Mouse (Mus musculus) forebrain, embryonic 15.5 days (tissue): Measurements from ENCODE around the gene Olfr523. TPM values are rescaled to one million over a fixed set of nuclear protein-coding genes. Genes with fewer than 3 reads are reported as not detected.
"Not testable (repeated sequence)": the region's sequence is repeated elsewhere in the genome, so short reads cannot be mapped to it uniquely, and the experiment has no call there.

Experiments
- ATAC-seq: fragments of 200-750 bp; cut with Nextera tagmentation; replicated peaks from 2 replicates; pipeline ENCODE4 v1.8.0; 2017; ENCODE audit warnings: mild to moderate bottlenecking, moderate TSS enrichment, moderate library complexity
- H3K27ac ChIP-seq: fragments of 300-500 bp; sonication (generic); replicated peaks from 2 replicates; pipeline ENCODE4 v1.5.1; 2015; ENCODE audit warnings: mild to moderate bottlenecking, inconsistent platforms
- H3K27me3 ChIP-seq: fragments of 300-500 bp; sonication (generic); 2 replicates; pipeline ENCODE4 v1.6.1; 2015; ENCODE audit warnings: inconsistent platforms
- H3K36me3 ChIP-seq: fragments of 300-500 bp; sonication (generic); 2 replicates; pipeline ENCODE4 v1.6.1; 2015; ENCODE audit warnings: mild to moderate bottlenecking, inconsistent platforms
- H3K4me1 ChIP-seq: fragments of 300-500 bp; sonication (generic); 2 replicates; pipeline ENCODE4 v1.6.1; 2015; ENCODE audit warnings: inconsistent platforms
- H3K4me2 ChIP-seq: fragments of 300-500 bp; sonication (generic); replicated peaks from 2 replicates; pipeline ENCODE4 v1.6.1; 2015; ENCODE audit warnings: mild to moderate bottlenecking, inconsistent platforms
- H3K4me3 ChIP-seq: fragments of 300-500 bp; sonication (generic); 2 replicates; pipeline ENCODE4 v1.5.1; 2015; ENCODE audit warnings: mild to moderate bottlenecking, inconsistent platforms
- H3K9ac ChIP-seq: fragments of 300-500 bp; sonication (generic); replicated peaks from 2 replicates; pipeline ENCODE4 v1.6.1; 2015; ENCODE audit warnings: mild to moderate bottlenecking, inconsistent platforms
- H3K9me3 ChIP-seq: fragments of 300-500 bp; sonication (generic); 2 replicates; pipeline ENCODE4 v1.6.1; 2016; ENCODE audit warnings: inconsistent platforms
- WGBS: fragments of 180-500 bp; shearing (Covaris S2); methylation state at CpG from one replicate; pipeline ENCODE4 v1.1.7; 2015; ENCODE audit warnings: mixed read lengths; 5-methylcytosine and 5-hydroxymethylcytosine counted together
- polyA plus RNA-seq: library from polyadenylated mRNA; unstranded; fragments of >200 nt; fragmentation: Nextera tagmentation; extraction: Ambion mirVana; gene quantifications from 2 replicates; pipeline ENCODE4 v1.2.1, GENCODE M21; 2015

Olfr523 gene
- not detected in 2 replicates for polyA plus RNA-seq

DNA sequence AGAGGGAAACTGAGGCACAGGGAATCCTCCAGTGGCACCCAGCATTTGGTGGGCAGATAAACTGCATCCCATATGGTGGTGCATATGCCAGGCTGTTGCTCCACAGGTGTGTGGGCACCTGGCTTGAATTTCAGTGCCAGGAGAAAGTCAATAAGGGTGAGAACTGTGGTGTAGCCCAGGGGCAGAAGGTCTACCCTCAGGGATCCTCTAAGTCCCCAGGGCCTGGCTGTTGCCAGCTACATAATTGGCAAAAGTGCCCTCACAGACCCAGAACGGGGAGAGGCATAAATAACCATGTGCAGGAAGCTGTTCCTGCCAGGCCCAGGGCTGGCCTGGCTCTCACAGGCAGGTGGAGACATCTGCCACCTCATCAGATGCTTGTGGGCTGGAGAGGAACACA lies at the start of gene Olfr523:
Olfr523 (plus strand) TSS at position 282 of the 400 bp plus-strand sequence.
- 50% methylated on average over 1 of the region's 1 CpGs for WGBS
- ATAC-seq = no peak
- Histone ChIP-seq H3K9ac (no peak within 1 kb of the TSS), H3K4me3 (no peak within 1 kb of the TSS), H3K27ac (no peak within 1 kb of the TSS), H3K4me1 (no peaks in the 10 kb centered on the region), H3K27me3 (no peaks in the 10 kb centered on the region), H3K4me2 (no peak within 1 kb of the TSS), H3K36me3 (no peaks in the 10 kb centered on the region), H3K9me3 (no peaks in the 10 kb centered on the region)

DNA sequence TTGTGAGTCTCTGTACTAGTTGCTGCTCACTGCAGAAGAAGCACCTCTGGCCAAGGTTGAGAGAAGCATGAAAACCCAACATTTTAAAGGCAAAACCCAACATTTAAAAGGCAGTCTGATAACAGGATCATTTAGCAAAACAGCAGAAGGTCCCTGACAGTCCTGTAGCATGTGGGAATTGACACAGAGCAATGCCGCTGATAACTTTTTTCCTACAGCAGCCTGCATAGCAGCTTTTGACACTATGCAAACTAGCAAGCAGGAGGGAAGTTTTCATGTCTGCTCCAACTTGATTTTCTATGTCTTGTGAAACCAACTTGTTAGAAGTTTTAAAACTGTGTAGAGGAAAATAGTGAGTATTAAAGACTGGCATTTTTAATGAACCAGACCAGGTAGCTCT lies 48.6 kb upstream of the Olfr523 start:
- no peak for ATAC-seq
- Histone ChIP-seq H3K9ac (no peak overlapping the region), H3K4me3 (no peak overlapping the region), H3K36me3 (no peaks in the 10 kb centered on the region), H3K27me3 (no peaks in the 10 kb centered on the region), H3K4me1 (peaks cover 9% of the 10 kb centered on the region; the same call in 1 of the 2 replicates), H3K9me3 (no peaks in the 10 kb centered on the region), H3K4me2 (no peak overlapping the region), H3K27ac (no peak overlapping the region)
- 97% methylated on average over 1 of the region's 1 CpGs for WGBS

DNA sequence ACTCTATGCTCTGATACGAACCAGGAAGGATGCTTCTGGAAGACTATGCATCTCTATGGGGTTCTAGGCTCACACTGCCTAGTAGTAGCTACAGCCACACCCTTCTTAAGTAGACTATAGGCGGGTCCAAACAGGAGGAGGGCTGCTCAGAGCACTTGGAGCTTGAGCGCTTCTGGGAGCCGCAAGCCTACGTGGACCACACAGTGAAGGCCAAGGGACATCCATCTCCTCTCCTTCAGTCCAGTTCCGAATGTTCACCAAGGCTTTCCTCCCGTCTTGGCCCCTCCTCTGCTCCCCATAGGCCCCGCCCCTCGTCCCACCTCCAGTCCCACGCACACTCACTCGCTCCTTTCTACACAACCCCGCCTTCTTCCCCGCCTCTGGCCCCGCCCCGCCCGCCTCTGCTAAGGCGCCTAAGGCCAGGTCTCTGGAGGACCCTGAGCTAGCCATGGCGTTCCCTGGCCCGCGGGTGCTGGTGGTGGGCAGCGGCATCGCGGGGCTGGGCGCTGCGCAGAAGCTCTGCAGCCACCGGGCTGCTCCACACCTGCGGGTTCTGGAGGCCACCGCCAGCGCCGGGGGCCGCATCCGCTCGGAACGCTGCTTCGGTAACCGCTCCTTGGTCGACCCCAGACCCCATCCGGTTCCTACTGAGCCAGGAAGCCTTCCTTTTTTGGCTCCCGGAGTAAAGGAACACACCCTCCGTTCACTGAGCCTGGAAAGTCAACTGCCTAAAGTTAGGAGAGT lies 47.6 kb upstream of the Olfr523 start:
- H3K4me1 ChIP-seq = peaks cover 9% of the 10 kb centered on the region; the same call in 1 of the 2 replicates
- H3K4me2 ChIP-seq = peak overlapping the region; percentile 94
- no peaks in the 10 kb centered on the region for H3K36me3 ChIP-seq
- peak overlapping the region; percentile 83 for H3K9ac ChIP-seq
- H3K4me3 ChIP-seq = peak overlapping the region; percentile 91
- 2% methylated on average over 40 of the region's 40 CpGs for WGBS
- no peaks in the 10 kb centered on the region for H3K9me3 ChIP-seq
- peak; percentile 97 for ATAC-seq
- H3K27me3 ChIP-seq = no peaks in the 10 kb centered on the region
- H3K27ac ChIP-seq = no peak overlapping the region

DNA sequence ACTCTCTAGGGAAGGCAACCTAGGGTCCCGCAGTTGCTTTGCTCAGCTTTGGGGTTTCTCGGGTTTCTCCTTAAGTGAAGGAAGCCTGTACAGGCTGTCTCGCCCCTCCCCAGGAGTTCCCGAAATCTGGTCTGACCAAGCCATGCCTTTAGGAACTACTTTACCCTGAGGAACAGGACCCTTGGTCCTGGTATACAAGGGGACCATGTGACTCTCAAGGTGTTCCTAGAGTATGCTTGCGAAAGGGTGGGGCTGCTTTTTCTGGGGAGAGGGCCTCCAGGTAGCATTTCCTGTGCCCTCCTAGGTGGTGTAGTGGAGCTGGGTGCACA lies 47.0 kb upstream of the Olfr523 start:
- Histone ChIP-seq H3K9me3 (no peaks in the 10 kb centered on the region), H3K4me3 (peak overlapping the region; percentile 91), H3K9ac (peak overlapping the region; percentile 83), H3K4me1 (peaks cover 9% of the 10 kb centered on the region; the same call in 1 of the 2 replicates), H3K4me2 (peak overlapping the region; percentile 94), H3K36me3 (no peaks in the 10 kb centered on the region), H3K27me3 (no peaks in the 10 kb centered on the region), H3K27ac (no peak overlapping the region)
- peak; percentile 21; the same call in 1 of the 2 replicates for ATAC-seq
- WGBS = 9% methylated on average over 5 of the region's 5 CpGs

DNA sequence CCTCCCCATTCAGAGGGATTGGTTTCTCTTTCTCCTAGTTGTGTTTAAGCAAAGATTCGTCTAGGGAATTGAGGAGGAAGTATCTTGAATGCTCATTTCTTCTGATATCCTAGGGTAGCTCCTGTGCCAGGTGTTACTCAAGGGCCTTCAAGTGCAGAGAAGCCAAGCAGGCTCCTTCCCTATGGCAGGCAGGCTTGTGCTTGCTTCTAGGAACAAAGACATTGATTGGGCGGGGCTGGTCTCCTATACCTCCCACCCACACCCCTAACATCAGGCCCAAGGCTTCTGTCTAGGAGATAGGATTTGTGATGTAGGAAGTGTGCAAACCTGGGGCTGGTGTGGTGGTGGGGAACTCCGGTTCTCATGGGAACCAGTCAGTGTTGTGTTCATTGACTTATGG lies 46.1 kb upstream of the Olfr523 start:
- Histone ChIP-seq H3K27ac (no peak overlapping the region), H3K9me3 (no peaks in the 10 kb centered on the region), H3K4me1 (peaks cover 9% of the 10 kb centered on the region; the same call in 1 of the 2 replicates), H3K36me3 (no peaks in the 10 kb centered on the region), H3K4me2 (no peak overlapping the region), H3K9ac (no peak overlapping the region), H3K4me3 (no peak overlapping the region), H3K27me3 (no peaks in the 10 kb centered on the region)
- ATAC-seq = no peak
- WGBS = 90% methylated on average over 3 of the region's 3 CpGs

DNA sequence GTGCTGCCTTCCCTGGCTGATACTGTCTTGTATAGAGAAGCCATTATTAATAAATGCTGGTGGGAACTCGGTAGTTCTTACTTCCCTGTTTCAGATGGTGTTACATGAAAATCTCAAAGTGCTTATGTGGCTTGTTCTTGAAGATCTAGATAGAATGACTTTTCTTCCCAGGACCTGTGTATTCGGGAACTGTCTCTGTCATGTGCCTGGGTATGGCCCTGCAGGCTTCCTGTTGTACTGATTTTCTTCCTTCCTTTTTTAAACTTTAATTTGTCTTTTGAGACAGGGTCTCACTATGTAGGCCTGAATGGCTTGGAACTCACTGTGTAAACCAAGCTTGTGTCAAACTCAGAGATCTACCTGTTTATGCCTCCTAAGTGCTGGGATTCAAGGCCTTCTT lies 45.1 kb upstream of the Olfr523 start:
- no peak overlapping the region for H3K4me2 ChIP-seq
- H3K27me3 ChIP-seq = no peaks in the 10 kb centered on the region
- H3K9me3 ChIP-seq = no peaks in the 10 kb centered on the region
- H3K9ac ChIP-seq = no peak overlapping the region
- no peak overlapping the region for H3K4me3 ChIP-seq
- no peak overlapping the region for H3K27ac ChIP-seq
- 91% methylated on average over 2 of the region's 2 CpGs for WGBS
- no peaks in the 10 kb centered on the region for H3K36me3 ChIP-seq
- peaks cover 9% of the 10 kb centered on the region; the same call in 1 of the 2 replicates for H3K4me1 ChIP-seq
- no peak for ATAC-seq

DNA sequence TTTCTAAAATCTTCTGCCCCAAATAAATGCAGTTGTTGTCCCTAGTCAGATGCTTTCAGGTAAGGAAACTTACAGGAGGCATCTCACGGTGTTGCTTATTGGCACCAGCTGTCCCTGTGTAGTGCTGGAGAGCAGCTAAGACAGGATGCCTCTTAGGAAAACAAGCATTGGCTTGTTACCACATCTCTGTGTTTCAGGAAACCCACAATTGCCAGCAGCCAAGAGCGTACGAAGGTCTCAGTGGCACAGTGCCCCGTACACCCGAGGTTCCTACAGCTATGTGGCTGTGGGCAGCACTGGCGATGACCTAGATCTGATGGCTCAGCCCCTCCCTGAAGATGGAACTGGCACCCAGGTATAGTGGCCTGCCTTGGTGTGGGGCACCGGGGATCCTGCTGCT lies 40.8 kb upstream of the Olfr523 start:
- H3K27ac ChIP-seq, H3K9ac ChIP-seq, H3K4me1 ChIP-seq, H3K4me3 ChIP-seq, H3K4me2 ChIP-seq, ATAC-seq, H3K27me3 ChIP-seq, H3K36me3 ChIP-seq, H3K9me3 ChIP-seq: not testable (repeated sequence)
- WGBS = 95% methylated on average over 7 of the region's 7 CpGs

DNA sequence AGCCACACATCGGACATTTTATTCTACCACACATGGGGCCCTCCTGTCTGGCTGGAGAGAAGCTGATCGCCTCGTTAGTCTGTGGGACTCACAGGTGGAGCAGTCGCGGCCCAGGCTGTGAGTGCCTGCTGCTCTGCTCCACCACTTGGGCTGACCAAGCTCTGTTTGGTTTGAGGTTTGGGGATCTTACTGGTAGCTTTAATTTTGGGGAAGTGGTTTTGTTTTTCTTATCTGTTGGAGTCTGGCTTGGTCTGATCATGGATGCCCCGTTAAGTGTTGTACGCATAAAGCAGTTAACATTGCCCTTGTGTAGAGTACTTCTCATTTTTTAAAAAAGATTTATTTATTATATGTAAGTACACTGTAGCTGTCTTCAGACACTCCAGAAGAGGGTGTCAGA lies 39.0 kb upstream of the Olfr523 start:
- ATAC-seq, H3K4me1 ChIP-seq, H3K4me3 ChIP-seq, H3K4me2 ChIP-seq, H3K27ac ChIP-seq, H3K9ac ChIP-seq, H3K27me3 ChIP-seq, H3K36me3 ChIP-seq, H3K9me3 ChIP-seq: not testable (repeated sequence)
- 91% methylated on average over 7 of the region's 7 CpGs for WGBS

DNA sequence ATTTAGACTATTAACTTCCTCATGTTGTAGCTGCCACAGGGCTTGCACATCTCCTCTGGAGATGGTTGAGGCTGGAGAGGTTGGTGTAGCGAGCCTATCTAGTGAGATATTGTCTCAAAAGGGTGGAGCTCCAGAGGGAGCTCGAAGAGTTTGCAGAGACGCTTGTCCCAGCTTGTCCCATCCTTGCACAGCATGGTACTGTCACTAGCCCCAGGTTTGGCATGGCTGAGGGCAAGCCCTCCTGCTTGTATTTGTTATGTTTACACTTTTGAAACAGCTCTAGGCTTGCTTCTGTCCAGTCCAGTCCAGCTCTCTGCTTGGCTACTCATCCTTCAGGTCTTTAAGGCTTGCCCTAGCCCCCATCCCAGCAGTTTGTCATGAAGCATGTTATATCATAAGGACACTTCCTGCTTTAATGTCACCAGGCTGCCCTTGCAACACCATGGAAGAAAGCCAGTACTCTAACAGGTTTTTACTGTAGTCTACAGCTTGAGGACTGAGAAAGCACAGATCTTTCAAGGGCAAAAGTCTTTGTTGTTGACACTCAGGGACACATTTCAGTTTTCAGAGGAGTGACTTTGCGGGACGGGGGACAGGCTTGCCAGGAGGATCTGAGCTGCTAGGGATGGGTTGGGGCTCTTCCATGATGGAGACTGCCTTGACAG lies 37.8 kb upstream of the Olfr523 start:
- no peak overlapping the region for H3K4me3 ChIP-seq
- no peaks in the 10 kb centered on the region for H3K27me3 ChIP-seq
- no peak overlapping the region for H3K4me2 ChIP-seq
- no peak for ATAC-seq
- H3K9me3 ChIP-seq = no peaks in the 10 kb centered on the region
- no peak overlapping the region for H3K9ac ChIP-seq
- peaks cover 9% of the 10 kb centered on the region for H3K4me1 ChIP-seq
- 93% methylated on average over 5 of the region's 5 CpGs for WGBS
- no peak overlapping the region for H3K27ac ChIP-seq
- H3K36me3 ChIP-seq = no peaks in the 10 kb centered on the region

DNA sequence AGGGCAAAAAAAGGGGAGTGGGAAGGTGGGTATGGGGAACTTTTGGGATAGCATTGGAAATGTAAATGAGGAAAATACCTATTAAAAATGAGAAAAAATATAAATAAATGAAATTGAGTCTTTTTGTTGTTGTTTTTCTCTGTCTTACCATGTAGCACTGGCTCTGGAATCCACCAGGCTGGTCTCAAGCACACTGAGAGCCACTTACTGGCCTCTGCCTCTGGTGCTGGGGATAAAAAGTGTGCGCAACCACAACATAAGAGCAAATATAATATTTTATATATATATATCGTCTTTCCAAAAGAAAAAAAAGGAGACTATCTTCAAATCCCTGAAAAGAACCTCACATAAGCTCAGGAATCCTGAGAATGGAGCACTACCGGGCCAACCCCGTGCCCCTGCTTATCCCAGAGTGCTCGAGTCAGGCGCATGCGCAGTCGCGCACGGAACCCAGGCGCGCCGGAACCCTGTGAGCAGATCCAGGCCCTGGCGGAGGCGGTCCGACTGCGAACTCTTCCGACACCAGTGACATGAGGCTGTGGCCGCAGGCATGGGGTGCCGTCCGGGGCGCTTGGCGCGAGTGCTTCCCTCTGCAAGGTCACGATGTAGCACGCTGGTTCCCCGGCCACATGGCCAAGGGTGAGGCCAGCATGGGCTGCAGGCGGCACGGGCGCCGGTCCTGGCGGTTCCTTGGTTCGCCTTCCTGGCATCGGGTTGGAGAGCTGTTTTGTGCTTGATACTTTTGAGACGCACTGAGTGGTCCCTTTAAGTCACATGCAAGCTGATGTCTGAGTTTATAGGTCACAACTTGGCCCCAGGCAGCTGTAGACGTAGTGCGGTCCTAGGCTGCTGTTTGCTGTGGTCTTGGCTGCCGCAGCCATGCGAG lies 35.6 kb upstream of the Olfr523 start, which contains the start of gene Mtg1:
Mtg1 (plus strand) TSS at position 430 of the 886 bp plus-strand sequence.
- H3K4me3 ChIP-seq = peak within 1 kb of the TSS; percentile 63
- H3K9me3 ChIP-seq = no peaks in the 10 kb centered on the region
- H3K36me3 ChIP-seq = no peaks in the 10 kb centered on the region
- WGBS = 2% methylated on average over 39 of the region's 39 CpGs
- ATAC-seq = peak; percentile 98
- peak within 1 kb of the TSS; percentile 68 for H3K9ac ChIP-seq
- no peaks in the 10 kb centered on the region for H3K27me3 ChIP-seq
- peak within 1 kb of the TSS; percentile 70 for H3K27ac ChIP-seq
- H3K4me1 ChIP-seq = peaks cover 12% of the 10 kb centered on the region
- peak within 1 kb of the TSS; percentile 79 for H3K4me2 ChIP-seq

GRCm38 (mm10) chr7:140138021-140138310 lies 35.1 kb upstream of the Olfr523 start:
- no peaks in the 10 kb centered on the region for H3K36me3 ChIP-seq
- H3K4me2 ChIP-seq = peak overlapping the region; percentile 79
- peak overlapping the region; percentile 70; the same call in 1 of the 2 replicates for H3K27ac ChIP-seq
- under 1% methylated on average over 8 of the region's 8 CpGs for WGBS
- H3K4me1 ChIP-seq = peaks cover 12% of the 10 kb centered on the region
- no peaks in the 10 kb centered on the region for H3K27me3 ChIP-seq
- no peak; the same call in 1 of the 2 replicates for ATAC-seq
- H3K9me3 ChIP-seq = no peaks in the 10 kb centered on the region
- peak overlapping the region; percentile 63 for H3K4me3 ChIP-seq
- H3K9ac ChIP-seq = peak overlapping the region; percentile 68

GRCm38 (mm10) chr7:140141350-140141749 lies 31.7 kb upstream of the Olfr523 start:
- 7% methylated on average over 14 of the region's 14 CpGs for WGBS
- H3K9me3 ChIP-seq = no peaks in the 10 kb centered on the region
- no peak overlapping the region for H3K9ac ChIP-seq
- no peaks in the 10 kb centered on the region for H3K27me3 ChIP-seq
- H3K36me3 ChIP-seq = no peaks in the 10 kb centered on the region
- H3K4me1 ChIP-seq = peaks cover 12% of the 10 kb centered on the region
- no peak for ATAC-seq
- H3K4me2 ChIP-seq = no peak overlapping the region
- no peak overlapping the region for H3K4me3 ChIP-seq
- no peak overlapping the region for H3K27ac ChIP-seq
